Mouse (Mus musculus) spleen, adult 2 months (tissue): Measurements from ENCODE around the gene Lrp8. TPM values are rescaled to one million over a fixed set of nuclear protein-coding genes. Genes with fewer than 3 reads are reported as not detected.

Experiments used
- DNase-seq, 2 experiments: peaks; one replicate each; pipeline versions ENCODE4 v3.0.0 to v3.0.0-alpha.2; 2012 to 2021; ENCODE audit warnings: low spot score in 2 of 2, low read depth in 1 of 2
- H3K27ac ChIP-seq: fragments of 200-500 bp; 2 replicates; pipeline ENCODE4 v1.5.1; 2012; ENCODE audit warnings: low read length, inconsistent platforms; ENCODE audit not compliant: insufficient read depth
- H3K27me3 ChIP-seq: fragments of 200-500 bp; 2 replicates; pipeline ENCODE4 v1.6.1; 2012; ENCODE audit warnings: mild to moderate bottlenecking, moderate library complexity, low read length, inconsistent platforms; ENCODE audit not compliant: control insufficient read depth, insufficient read depth
- H3K36me3 ChIP-seq: fragments of 200-500 bp; 2 replicates; pipeline ENCODE4 v1.6.1; 2012; ENCODE audit warnings: mild to moderate bottlenecking, low read length, inconsistent platforms; ENCODE audit not compliant: control insufficient read depth, insufficient read depth
- H3K4me1 ChIP-seq: fragments of 200-500 bp; 2 replicates; pipeline ENCODE4 v1.6.1; 2011; ENCODE audit warnings: inconsistent platforms; ENCODE audit not compliant: control insufficient read depth, insufficient read depth, insufficient read length
- H3K4me3 ChIP-seq: fragments of 200-500 bp; 2 replicates; pipeline ENCODE4 v1.5.1; 2011; ENCODE audit warnings: mild to moderate bottlenecking, inconsistent platforms; ENCODE audit not compliant: insufficient read depth, insufficient read length; ENCODE audit errors: extremely low read depth
- CTCF ChIP-seq: fragments of 200-500 bp; IDR thresholded peaks from 2 replicates; pipeline ENCODE4 v1.5.1; 2011; ENCODE audit warnings: mild to moderate bottlenecking, inconsistent platforms; ENCODE audit not compliant: insufficient read depth, insufficient read length, insufficient replicate concordance; ENCODE audit errors: extremely low read depth
- POLR2A ChIP-seq: fragments of 200-500 bp; IDR thresholded peaks from 2 replicates; pipeline ENCODE4 v1.6.1; 2011; ENCODE audit warnings: low read depth, low read length, inconsistent platforms
- WGBS: fragments of 180-500 bp; shearing (Covaris S2); methylation state at CpG from one replicate; pipeline ENCODE4 v1.1.7; 2018; 5-methylcytosine and 5-hydroxymethylcytosine counted together
- polyA plus RNA-seq: library from polyadenylated mRNA; depleted of rRNA; stranded (reverse); fragments of >200 nt; gene quantifications from 2 replicates; pipeline ENCODE4 v1.2.3, GENCODE M21; 2012

Lrp8 gene
- polyA plus RNA-seq, 1 experiment = 7.4 TPM

- Histone ChIP-seq H3K27me3 (peaks cover 3% of the 10 kb centered on the region; the same call in 1 of the 2 replicates), H3K4me1 (peaks cover 10% of the 10 kb centered on the region), H3K36me3 (no peaks in the 10 kb centered on the region), H3K4me3 (no peak overlapping the region), H3K27ac (no peak overlapping the region)
- 62% methylated on average over 6 of the region's 6 CpGs for WGBS
- TF ChIP-seq CTCF (no peak), POLR2A (no peak)
- no peak for DNase-seq
Observed at GRCm38 (mm10) chr4:107800801-107801200, 1.3 kb upstream of the Lrp8 start.

DNA sequence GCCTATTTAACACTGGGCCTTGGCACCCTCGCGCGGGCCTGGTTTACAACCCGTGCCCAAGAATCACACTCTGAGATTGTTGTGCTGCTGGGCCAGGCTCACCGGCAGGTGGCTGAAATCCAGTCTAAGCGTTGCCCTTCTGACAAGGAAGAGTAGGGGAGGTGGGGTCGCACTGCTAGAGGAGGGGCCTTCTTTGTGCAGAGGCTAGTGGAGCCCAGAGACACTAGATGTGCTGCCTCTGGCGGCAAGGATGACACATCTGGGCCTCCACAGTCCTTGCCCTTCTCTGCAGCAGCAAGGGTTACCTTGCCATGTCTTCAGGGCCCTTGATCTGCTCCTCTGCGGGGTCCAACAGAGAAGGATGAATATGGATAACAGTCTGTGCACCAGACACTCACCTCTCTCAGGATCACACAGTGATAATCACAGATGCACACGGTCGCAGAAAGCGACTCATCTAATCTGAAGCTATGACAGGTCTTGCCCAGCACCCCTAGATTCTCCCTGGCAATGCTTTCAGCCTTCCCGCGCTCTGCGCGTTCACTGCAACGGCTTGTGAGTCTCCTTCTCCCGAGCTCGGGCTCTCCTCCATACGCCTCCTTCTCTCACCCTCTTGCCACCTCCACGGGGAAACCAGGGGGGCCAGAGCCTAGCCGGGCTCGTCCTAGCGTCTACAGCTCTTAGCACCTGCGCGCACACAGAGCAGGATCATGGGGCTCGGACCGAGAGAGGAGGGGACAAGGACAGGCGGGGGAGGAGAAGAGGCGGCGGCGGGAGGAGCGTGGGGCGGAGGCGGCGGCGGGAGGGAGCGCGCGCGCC, 486 bp upstream of the Lrp8 start:
- peak in 1 of 2 experiments; percentile 61 for DNase-seq
- H3K4me3 ChIP-seq = peak overlapping the region; percentile 60
- H3K36me3 ChIP-seq = no peaks in the 10 kb centered on the region
- no peak overlapping the region for H3K27ac ChIP-seq
- 8% methylated on average over 29 of the region's 41 CpGs for WGBS
- peaks cover 10% of the 10 kb centered on the region for H3K4me1 ChIP-seq
- no peak for TF ChIP-seq POLR2A
- TF ChIP-seq CTCF = no peak
- peaks cover 3% of the 10 kb centered on the region; the same call in 1 of the 2 replicates for H3K27me3 ChIP-seq

DNA sequence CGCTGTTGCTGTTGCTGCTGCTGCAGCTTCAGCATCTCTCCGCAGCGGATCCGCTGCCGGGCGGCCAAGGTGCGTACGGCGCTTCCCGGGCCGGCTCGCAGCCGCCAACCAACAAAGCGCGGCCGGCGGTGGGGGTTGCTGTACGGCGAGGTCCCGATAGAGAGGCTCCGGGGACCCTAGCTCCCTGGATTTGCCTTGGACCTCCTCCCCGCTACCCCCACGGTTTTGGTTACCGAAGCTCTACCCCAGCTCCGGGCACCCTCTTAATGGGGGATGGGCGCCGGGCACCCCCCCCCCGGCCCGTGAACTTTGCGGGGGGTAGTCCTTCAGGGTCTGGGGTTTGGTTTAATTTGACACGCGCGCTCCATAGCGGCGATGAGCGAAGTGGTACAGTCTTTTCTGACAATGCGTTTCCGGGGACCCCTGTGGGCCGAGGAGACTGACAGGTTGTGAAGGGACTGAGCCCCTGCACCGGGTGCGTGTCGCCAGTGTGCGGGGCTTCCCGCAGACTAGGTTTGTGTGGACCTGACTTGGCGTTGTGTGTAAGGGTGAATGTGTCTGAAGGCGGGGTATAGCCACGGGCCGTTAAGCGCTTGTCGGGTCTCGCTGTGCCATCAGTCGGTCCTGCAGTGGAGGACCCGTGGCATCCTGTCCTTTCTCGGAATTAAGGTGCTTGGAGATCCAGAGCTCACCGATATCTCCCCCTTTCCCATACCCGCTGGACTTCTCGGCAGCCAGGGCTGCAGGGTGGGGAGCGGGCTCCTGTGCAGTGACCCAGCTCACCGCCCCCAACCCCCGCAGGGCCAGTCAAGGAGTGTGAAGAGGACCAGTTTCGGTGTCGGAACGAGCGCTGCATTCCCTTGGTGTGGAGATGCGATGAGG, 630 bp downstream of the Lrp8 start:
- TF ChIP-seq CTCF = no peak
- TF ChIP-seq POLR2A = no peak
- Histone ChIP-seq H3K4me3 (peak overlapping the region; percentile 60), H3K27me3 (peaks cover 3% of the 10 kb centered on the region; the same call in 1 of the 2 replicates), H3K36me3 (no peaks in the 10 kb centered on the region), H3K27ac (no peak overlapping the region), H3K4me1 (peaks cover 10% of the 10 kb centered on the region)
- DNase-seq = peak in 1 of 2 experiments; percentile 7
- 1% methylated on average over 65 of the region's 65 CpGs for WGBS

GRCm38 (mm10) chr4:107803351-107804106, 1.5 kb downstream of the Lrp8 start:
- Histone ChIP-seq H3K27ac (peak overlapping the region; percentile 3; the same call in 1 of the 2 replicates), H3K27me3 (peaks cover 3% of the 10 kb centered on the region; the same call in 1 of the 2 replicates), H3K4me1 (peaks cover 10% of the 10 kb centered on the region), H3K36me3 (no peaks in the 10 kb centered on the region), H3K4me3 (peak overlapping the region; percentile 60)
- no peak for TF ChIP-seq CTCF
- no peak for TF ChIP-seq POLR2A
- DNase-seq = peak in 1 of 2 experiments; percentile 63
- WGBS = under 1% methylated on average over 45 of the region's 46 CpGs

DNA sequence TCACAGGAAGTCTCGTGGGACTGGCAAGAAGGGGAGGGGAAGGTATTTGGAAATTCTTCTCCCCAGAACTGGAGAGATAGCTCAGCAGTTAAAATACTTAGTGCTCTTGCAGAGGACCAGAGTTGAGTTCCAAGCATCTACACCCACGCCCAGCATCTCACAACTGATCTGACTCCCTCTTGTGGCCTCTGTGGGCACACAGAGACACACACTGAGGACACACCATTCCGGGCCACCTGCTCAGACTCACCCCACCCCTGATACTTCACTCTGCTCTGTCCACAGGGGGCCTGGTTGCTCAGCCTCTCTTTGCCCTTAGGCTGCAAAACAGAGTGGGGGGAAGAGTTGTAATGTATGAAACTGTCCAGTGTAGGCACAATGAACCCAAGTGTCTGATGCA, 3.4 kb downstream of the Lrp8 start:
- peaks cover 3% of the 10 kb centered on the region; the same call in 1 of the 2 replicates for H3K27me3 ChIP-seq
- TF ChIP-seq CTCF (0 out of 2 replicates have a peak, but pooled peaks have one; percentile 11), POLR2A (no peak)
- no peak overlapping the region for H3K27ac ChIP-seq
- DNase-seq = no peak
- peaks cover 10% of the 10 kb centered on the region for H3K4me1 ChIP-seq
- WGBS = 68% methylated on average over 3 of the region's 3 CpGs
- H3K4me3 ChIP-seq = no peak overlapping the region
- no peaks in the 10 kb centered on the region for H3K36me3 ChIP-seq

DNA sequence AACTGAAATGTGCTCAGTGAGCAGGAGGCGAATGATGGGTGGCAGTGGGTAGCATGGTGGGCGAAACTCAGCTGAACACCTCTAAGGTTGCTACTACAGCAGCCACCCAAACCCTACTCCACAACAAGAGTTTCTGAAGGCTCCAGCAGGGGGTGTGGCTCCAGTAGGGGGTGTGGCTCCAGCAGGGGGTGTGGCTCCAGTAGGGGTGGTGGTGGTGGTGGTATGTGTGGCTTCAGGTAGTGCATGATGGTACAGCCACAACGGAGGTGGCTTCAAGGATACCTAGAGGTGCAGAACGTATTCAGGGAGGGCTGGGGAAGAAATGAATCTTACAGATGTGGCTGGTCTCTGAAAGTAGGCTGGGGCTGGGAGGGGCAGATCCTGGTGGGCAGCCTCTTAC, 5.7 kb downstream of the Lrp8 start:
- H3K27me3 ChIP-seq = peaks cover 3% of the 10 kb centered on the region; the same call in 1 of the 2 replicates
- peaks cover 10% of the 10 kb centered on the region for H3K4me1 ChIP-seq
- WGBS = 39% methylated on average over 4 of the region's 4 CpGs
- H3K4me3 ChIP-seq = no peak overlapping the region
- DNase-seq = peak in 1 of 2 experiments; percentile 9
- no peak overlapping the region for H3K27ac ChIP-seq
- H3K36me3 ChIP-seq = no peaks in the 10 kb centered on the region
- TF ChIP-seq POLR2A = no peak
- TF ChIP-seq CTCF = no peak
